Mouse (Mus musculus) kidney, embryonic 16.5 days (tissue): ENCODE measurements around the gene Ercc8. TPM values are rescaled to one million over a fixed set of nuclear protein-coding genes. Genes with fewer than 3 reads are reported as not detected.

Source experiments
- ATAC-seq: fragments of 200-750 bp; cut with Nextera tagmentation; 2 replicates; pipeline ENCODE4 v1.8.0; 2017; ENCODE audit warnings: moderate TSS enrichment; ENCODE audit not compliant: low FRiP score, low TSS enrichment
- H3K27ac ChIP-seq: fragments of 300-500 bp; sonication (generic); 2 replicates; pipeline ENCODE4 v1.5.1; 2014; ENCODE audit warnings: low read length
- H3K27me3 ChIP-seq: fragments of 300-500 bp; sonication (generic); 2 replicates; pipeline ENCODE4 v1.6.1; 2014; ENCODE audit warnings: low read length, control low read depth, mixed read lengths; ENCODE audit not compliant: insufficient read depth
- H3K36me3 ChIP-seq: fragments of 300-500 bp; sonication (generic); 2 replicates; pipeline ENCODE4 v1.6.1; 2014; ENCODE audit warnings: low read length, control low read depth, mixed read lengths; ENCODE audit not compliant: insufficient read depth
- H3K4me1 ChIP-seq: fragments of 300-500 bp; sonication (generic); 2 replicates; pipeline ENCODE4 v1.6.1; 2014; ENCODE audit warnings: low read length, control low read depth, mixed read lengths; ENCODE audit not compliant: insufficient read depth
- H3K4me2 ChIP-seq: fragments of 300-500 bp; sonication (generic); replicated peaks from 2 replicates; pipeline ENCODE4 v1.6.1; 2014; ENCODE audit warnings: low read depth, low read length
- H3K4me3 ChIP-seq: fragments of 300-500 bp; sonication (generic); 2 replicates; pipeline ENCODE4 v1.5.1; 2014; ENCODE audit warnings: mild to moderate bottlenecking, low read length
- H3K9ac ChIP-seq: fragments of 300-500 bp; sonication (generic); replicated peaks from 2 replicates; pipeline ENCODE4 v1.6.1; 2014; ENCODE audit warnings: low read length
- H3K9me3 ChIP-seq: fragments of 300-500 bp; sonication (generic); 2 replicates; pipeline ENCODE4 v1.6.1; 2016; ENCODE audit warnings: low read length, control low read depth
- WGBS: fragments of 180-500 bp; shearing (Covaris S2); extraction: QIAGEN DNeasy Blood & Tissue Kit; methylation state at CpG from one replicate; pipeline ENCODE4 v1.1.7; 2014; 5-methylcytosine and 5-hydroxymethylcytosine counted together
- polyA plus RNA-seq: library from polyadenylated mRNA; unstranded; fragments of >200 nt; fragmentation: Nextera tagmentation; extraction: Ambion mirVana; gene quantifications from 2 replicates; pipeline ENCODE4 v1.2.1, GENCODE M21; 2015

Ercc8 gene
- polyA plus RNA-seq, 1 experiment from 2014 or later: 15.4 TPM

- H3K4me3 ChIP-seq: no peak overlapping the region
- peaks cover 32% of the 10 kb centered on the region for H3K36me3 ChIP-seq
- no peak overlapping the region for H3K9ac ChIP-seq
- 80% methylated on average over 5 of the region's 5 CpGs for WGBS
- H3K27ac ChIP-seq: no peak overlapping the region
- H3K4me1 ChIP-seq: no peaks in the 10 kb centered on the region
- no peaks in the 10 kb centered on the region for H3K9me3 ChIP-seq
- H3K4me2 ChIP-seq: no peak overlapping the region
- ATAC-seq: no peak
- H3K27me3 ChIP-seq: no peaks in the 10 kb centered on the region
These were observed 22.3 kb downstream of the Ercc8 start for GRCm38 (mm10) chr13:108180821-108181220.

DNA sequence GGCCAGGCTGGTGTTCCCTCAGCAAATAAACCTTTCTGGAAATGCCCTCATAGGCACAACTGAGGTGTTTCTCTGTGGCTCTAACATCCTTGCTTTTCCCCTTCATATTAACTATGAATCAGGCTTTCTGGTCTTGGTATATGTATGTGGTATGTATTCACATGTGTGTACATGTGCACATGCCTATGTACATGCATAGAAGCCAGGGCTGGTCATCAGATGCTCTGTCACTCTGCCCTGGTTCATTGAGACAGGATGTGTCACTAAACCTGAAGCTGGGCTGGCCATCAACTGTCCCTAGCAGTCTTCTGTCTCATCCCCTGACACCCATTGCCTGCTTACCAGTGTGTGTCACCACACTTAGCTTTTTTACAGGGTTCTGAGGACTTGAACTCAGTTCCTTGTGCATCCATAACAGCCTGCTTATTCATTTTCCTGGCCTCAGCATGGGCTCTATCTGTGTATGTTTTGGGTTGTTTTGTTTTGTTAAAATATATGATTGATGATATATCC is 26.3 kb downstream of the Ercc8 start:
- ATAC-seq: no peak
- no peaks in the 10 kb centered on the region for H3K9me3 ChIP-seq

GRCm38 (mm10) chr13:108185530-108185929 is 27.0 kb downstream of the Ercc8 start:
- H3K36me3 ChIP-seq: peaks cover 34% of the 10 kb centered on the region

More for the DNA sequence above, 26.3 kb downstream of the Ercc8 start:
- Histone ChIP-seq H3K36me3 (peaks cover 34% of the 10 kb centered on the region), H3K9ac (no peak overlapping the region), H3K27me3 (no peaks in the 10 kb centered on the region), H3K4me1 (no peaks in the 10 kb centered on the region), H3K4me2 (no peak overlapping the region), H3K27ac (no peak overlapping the region), H3K4me3 (no peak overlapping the region)

GRCm38 (mm10) chr13:108187994-108188393 is 29.5 kb downstream of the Ercc8 start:
- H3K4me1 ChIP-seq: no peaks in the 10 kb centered on the region
- no peak overlapping the region for H3K27ac ChIP-seq
- H3K9me3 ChIP-seq: no peaks in the 10 kb centered on the region
- H3K9ac ChIP-seq: no peak overlapping the region
- no peak overlapping the region for H3K4me2 ChIP-seq
- WGBS: 86% methylated on average over 4 of the region's 4 CpGs
- no peaks in the 10 kb centered on the region for H3K27me3 ChIP-seq
- ATAC-seq: no peak
- H3K4me3 ChIP-seq: no peak overlapping the region
- H3K36me3 ChIP-seq: peaks cover 25% of the 10 kb centered on the region

More at GRCm38 (mm10) chr13:108185530-108185929, 27.0 kb downstream of the Ercc8 start:
- Histone ChIP-seq H3K9ac (no peak overlapping the region), H3K4me2 (no peak overlapping the region), H3K9me3 (no peaks in the 10 kb centered on the region), H3K4me3 (no peak overlapping the region), H3K27me3 (no peaks in the 10 kb centered on the region), H3K4me1 (no peaks in the 10 kb centered on the region), H3K27ac (no peak overlapping the region)
- ATAC-seq: no peak
- WGBS: 89% methylated on average over 3 of the region's 3 CpGs

DNA sequence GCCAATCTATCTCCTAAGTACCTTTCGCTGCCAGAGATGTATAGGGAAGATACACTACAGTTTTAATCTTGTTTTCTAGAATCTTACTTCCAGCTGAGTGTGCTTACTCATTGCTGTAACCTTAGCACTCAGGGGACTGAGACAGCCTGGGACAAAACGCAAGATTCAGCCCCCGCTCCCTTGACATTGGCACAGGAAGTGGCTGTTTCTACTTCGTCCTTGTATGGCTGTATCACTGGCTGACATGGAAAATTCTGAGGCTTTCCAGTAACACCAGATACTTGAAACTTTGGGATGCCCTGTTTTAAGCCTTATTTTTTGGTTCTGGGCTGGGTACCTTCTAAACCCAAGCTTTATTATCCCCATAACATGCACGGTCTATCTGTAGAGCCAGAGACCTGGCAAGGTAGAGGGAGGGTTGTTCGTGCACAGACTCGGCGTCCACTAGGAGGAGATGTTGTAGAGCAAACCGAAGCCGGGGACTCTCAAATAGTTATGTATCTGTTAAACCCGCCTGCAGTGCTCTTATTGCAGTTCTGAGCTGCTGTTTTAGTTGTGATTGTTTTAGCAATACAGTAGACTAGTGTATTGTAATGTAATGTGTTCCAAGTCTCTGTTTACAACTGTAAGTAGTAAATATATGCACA is 32.7 kb downstream of the Ercc8 start:
- Histone ChIP-seq H3K4me2 (no peak overlapping the region), H3K36me3 (peaks cover 17% of the 10 kb centered on the region), H3K4me1 (no peaks in the 10 kb centered on the region), H3K4me3 (no peak overlapping the region), H3K9ac (no peak overlapping the region), H3K9me3 (no peaks in the 10 kb centered on the region), H3K27me3 (no peaks in the 10 kb centered on the region), H3K27ac (no peak overlapping the region)
- peak; percentile 70; the same call in 1 of the 2 replicates for ATAC-seq
- WGBS: 52% methylated on average over 11 of the region's 11 CpGs

- Histone ChIP-seq H3K9me3 (no peaks in the 10 kb centered on the region), H3K4me2 (no peak overlapping the region), H3K4me3 (no peak overlapping the region), H3K27me3 (no peaks in the 10 kb centered on the region), H3K36me3 (peaks cover 10% of the 10 kb centered on the region), H3K4me1 (no peaks in the 10 kb centered on the region), H3K9ac (no peak overlapping the region), H3K27ac (no peak overlapping the region)
- ATAC-seq: no peak
- 85% methylated on average over 6 of the region's 6 CpGs for WGBS
These were observed 36.9 kb downstream of the Ercc8 start for GRCm38 (mm10) chr13:108195474-108195873.

GRCm38 (mm10) chr13:108204857-108205256 is 46.3 kb downstream of the Ercc8 start:
- H3K27me3 ChIP-seq: no peaks in the 10 kb centered on the region
- WGBS: 85% methylated on average over 3 of the region's 3 CpGs
- H3K4me2 ChIP-seq: no peak overlapping the region
- no peaks in the 10 kb centered on the region for H3K9me3 ChIP-seq
- no peak overlapping the region for H3K27ac ChIP-seq
- H3K4me1 ChIP-seq: no peaks in the 10 kb centered on the region
- H3K9ac ChIP-seq: no peak overlapping the region
- ATAC-seq: no peak
- H3K36me3 ChIP-seq: no peaks in the 10 kb centered on the region
- H3K4me3 ChIP-seq: no peak overlapping the region

GRCm38 (mm10) chr13:108207447-108207846 is 48.9 kb downstream of the Ercc8 start:
- Histone ChIP-seq H3K27me3 (no peaks in the 10 kb centered on the region), H3K4me2 (no peak overlapping the region), H3K4me3 (no peak overlapping the region), H3K9ac (no peak overlapping the region), H3K4me1 (no peaks in the 10 kb centered on the region; the same call in 1 of the 2 replicates), H3K9me3 (no peaks in the 10 kb centered on the region), H3K36me3 (no peaks in the 10 kb centered on the region), H3K27ac (no peak overlapping the region)
- WGBS: 75% methylated on average over 2 of the region's 2 CpGs
- no peak for ATAC-seq

DNA sequence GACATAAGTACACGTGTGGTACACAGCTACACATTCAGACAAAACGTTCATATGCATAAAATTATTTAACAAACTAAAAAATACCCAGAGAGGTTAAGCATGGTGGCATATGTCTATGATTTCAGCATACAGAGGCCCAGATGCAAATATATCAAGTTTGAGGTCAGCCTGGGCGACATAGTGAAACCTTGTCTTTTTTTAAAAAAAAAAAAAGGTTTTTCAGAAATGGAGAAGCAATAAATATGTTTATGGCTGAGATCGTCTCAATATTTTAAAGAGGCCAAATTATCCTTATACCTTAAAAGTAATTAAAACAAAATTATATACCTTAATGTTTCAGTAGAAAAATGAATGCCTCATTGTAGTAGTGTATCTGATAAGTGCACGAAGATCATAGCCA is 49.6 kb downstream of the Ercc8 start:
- Histone ChIP-seq H3K27ac (no peak overlapping the region), H3K4me1 (peaks cover 2% of the 10 kb centered on the region), H3K4me2 (no peak overlapping the region), H3K36me3 (no peaks in the 10 kb centered on the region), H3K27me3 (no peaks in the 10 kb centered on the region), H3K9me3 (no peaks in the 10 kb centered on the region), H3K4me3 (no peak overlapping the region), H3K9ac (no peak overlapping the region)
- 67% methylated on average over 5 of the region's 5 CpGs for WGBS
- ATAC-seq: no peak

GRCm38 (mm10) chr13:108210960-108211359 is 52.4 kb downstream of the Ercc8 start:
- Histone ChIP-seq H3K27ac (no peak overlapping the region), H3K4me1 (peaks cover 13% of the 10 kb centered on the region), H3K36me3 (no peaks in the 10 kb centered on the region), H3K4me3 (no peak overlapping the region), H3K4me2 (no peak overlapping the region), H3K9me3 (no peaks in the 10 kb centered on the region), H3K9ac (no peak overlapping the region), H3K27me3 (peaks cover 18% of the 10 kb centered on the region)
- WGBS: 93% methylated on average over 8 of the region's 8 CpGs
- ATAC-seq: no peak
